Mouse (Mus musculus) right cerebral cortex, postnatal 25 days (tissue): ENCODE measurements around the gene Wnk1.

Experiments used
- DNase-seq: peaks from one replicate; pipeline ENCODE4 v3.0.0; 2022

Gene Wnk1

DNA sequence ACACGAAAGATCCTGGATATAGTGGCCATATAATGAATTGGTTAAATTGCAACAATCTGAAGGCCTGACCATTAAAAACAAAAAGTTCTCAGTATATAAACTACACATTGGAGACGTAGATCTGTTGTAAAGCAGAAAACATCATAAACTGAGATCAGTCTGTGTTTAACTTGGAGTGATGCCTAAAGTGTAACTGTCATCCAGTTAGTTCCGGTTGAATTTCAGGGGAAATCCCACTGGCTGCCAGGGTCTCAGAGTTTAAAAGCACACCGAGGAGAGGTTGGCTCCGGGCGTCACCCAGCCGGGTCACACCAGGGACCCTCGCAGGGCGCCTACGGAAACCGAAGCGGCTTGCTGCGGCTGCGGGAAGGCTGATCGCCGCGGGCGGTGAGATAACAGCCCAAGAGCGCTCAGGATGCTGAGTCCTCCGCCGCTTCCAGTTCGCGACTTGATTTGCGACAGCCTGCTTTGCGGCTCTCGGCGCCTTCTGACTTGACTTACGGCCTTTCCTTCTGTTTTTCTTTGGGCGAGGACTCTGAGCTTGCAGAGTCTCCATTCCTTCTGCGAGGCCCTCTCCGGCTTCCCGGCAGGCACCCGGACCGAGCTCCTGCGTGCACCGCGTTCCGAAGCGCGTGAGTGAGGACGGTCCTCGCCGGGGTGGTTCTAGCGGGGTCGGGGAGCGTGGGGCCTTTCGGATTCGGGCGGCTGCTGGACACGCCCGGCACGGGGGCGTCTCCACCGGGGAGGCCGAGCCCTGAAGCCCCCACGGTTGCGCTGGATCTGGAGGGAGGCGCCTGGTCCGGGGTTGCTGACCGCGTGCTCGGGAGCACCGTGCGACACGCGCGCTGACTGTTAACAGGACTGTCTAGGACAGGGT lies 136.0 kb downstream of the Wnk1 start, which contains the start of gene Rad52:
TSS of gene Rad52 (plus strand) at position 495 of the 877 bp plus-strand sequence.
- peak; percentile 90 for DNase-seq

- DNase-seq = no peak
Observed at GRCm38 (mm10) chr6:119892711-119893110, 145.8 kb downstream of the Wnk1 start.

DNA sequence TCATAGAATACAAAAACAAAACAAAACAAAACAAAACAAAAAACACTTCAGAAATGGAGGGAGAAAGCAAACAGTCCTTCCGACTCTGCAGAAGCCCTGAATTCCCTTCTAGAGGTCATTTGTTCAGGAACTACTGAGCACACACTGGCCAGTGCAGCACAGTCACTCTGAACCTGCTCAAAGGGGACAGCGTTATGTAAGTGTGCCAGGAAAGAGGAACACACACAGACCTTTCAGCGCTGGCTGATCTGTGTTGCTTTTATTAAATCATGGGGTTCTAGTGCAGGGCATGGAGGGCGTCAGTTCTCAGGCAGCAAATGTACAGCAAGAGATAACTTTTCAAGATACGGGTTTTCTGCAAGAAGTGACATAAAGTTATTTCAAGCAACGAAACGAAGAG lies 155.3 kb downstream of the Wnk1 start:
- DNase-seq = no peak
